Mouse (Mus musculus) ES-Bruce4 (cell line): ENCODE data around the gene Inhba.

Experiments
- CTCF ChIP-seq: IDR thresholded peaks from one replicate; pipeline ENCODE4 v1.8.1; 2011; ENCODE audit warnings: low read depth, low read length
- POLR2A ChIP-seq: IDR thresholded peaks from one replicate; pipeline ENCODE4 v1.8.1; 2011; ENCODE audit warnings: low read length; ENCODE audit not compliant: insufficient read depth

DNA sequence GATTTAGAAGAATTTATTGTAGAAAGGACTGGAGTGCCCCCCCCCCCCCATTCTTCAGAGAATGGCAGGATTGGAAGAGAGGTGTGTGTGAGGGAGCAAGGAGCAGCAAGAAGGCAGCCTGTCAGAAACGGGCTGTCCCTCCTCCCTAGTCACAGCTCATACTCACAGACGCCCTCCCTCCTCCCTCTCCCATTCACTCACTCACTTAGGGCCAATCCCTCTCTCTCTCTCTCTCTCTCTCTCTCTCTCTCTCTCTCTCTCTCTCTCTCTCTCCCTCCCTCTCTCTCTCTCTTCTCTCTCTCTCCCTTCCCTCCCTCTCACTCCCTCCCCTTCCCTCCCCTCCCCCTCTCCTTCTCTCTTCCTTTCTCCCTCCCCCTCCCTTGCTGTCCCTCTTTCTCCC is 4.9 kb downstream of the Inhba start:
- TF ChIP-seq POLR2A (no peak), CTCF (no peak)
